26 mouse cellular contexts compared by ENCODE assay signal in genomic region chr3:130727036-130727435, GRCm38 (mm10). TPM values are rescaled to one million over a fixed set of nuclear protein-coding genes. Genes with fewer than 3 reads are reported as not detected.
A peak's percentile ranks its signal among the peaks of the same experiment; 100 is the strongest.
DNase-seq lines count a peak whose midpoint lies in the region; ATAC-seq and TF ChIP-seq lines count a peak whose summit lies in the region.
"Had no signal": no experiment of that assay in that cellular context is flagged by ENCODE, and none has a peak within 500 bp of the region (broad histone marks: within the 10 kb centered on the region; RNA-seq: fewer than 3 reads in every experiment).

No protein-coding gene starts in this region.

- H3K4me3 ChIP-seq in heart, embryonic 13.5 days = no peak overlapping the region
- H3K4me3 ChIP-seq in heart, embryonic 10.5 days = no peak overlapping the region
- H3K4me3 ChIP-seq in ES-E14 (ENCODE audit: insufficient read depth in 1 of 2, low read depth in 1 of 2, low read length in 2 of 2, poor library complexity in 1 of 2, severe bottlenecking in 1 of 2) = no peak overlapping the region; a peak in 1 of 4 replicates
- H3K4me3 ChIP-seq: erythroblast, embryonic 14.5 days; forebrain, embryonic 13.5 days; limb, embryonic 13.5 days; midbrain, embryonic 10.5 days; neural tube, embryonic 15.5 days had no signal

- no peak for DNase-seq in heart, embryonic 10.5 days (ENCODE audit: low spot score)
- peak; percentile 34 for DNase-seq in kidney, postnatal 14 days
- no peak for DNase-seq in kidney, adult 8-10 months
- no peak for DNase-seq in ES-E14 (ENCODE audit: low read depth, low spot score)
- DNase-seq in adrenal gland, postnatal 14 days = peak; percentile 65
- DNase-seq in urinary bladder, postnatal 10 days (ENCODE audit: low spot score) = no peak
- DNase-seq in yolk sac, embryonic 10.5 days (ENCODE audit: low spot score) = no peak
- DNase-seq: cerebellum, adult 2 months; cerebellum, postnatal 25 days; embryo, embryonic 11 days; heart, postnatal 4 days; layer of hippocampus, adult 9-11 months; right cerebral cortex, adult 18-20 months; right cerebral cortex, postnatal 4 days; thymus, postnatal 14 days had no signal

- H3K4me2 ChIP-seq in heart, embryonic 13.5 days = no peak overlapping the region
- H3K4me2 ChIP-seq: forebrain, embryonic 13.5 days; hindbrain, embryonic 14.5 days; limb, embryonic 13.5 days; neural tube, embryonic 15.5 days had no signal

- ATAC-seq in heart, embryonic 13.5 days (ENCODE audit: extremely low read depth, insufficient number of reproducible peaks, low FRiP score, low TSS enrichment) = no peak
- ATAC-seq: CD4-positive, CD25-positive, alpha-beta regulatory T cell, adult 4 months; forebrain, embryonic 13.5 days; midbrain, embryonic 16.5 days had no signal

- H3K27me3 ChIP-seq in heart, embryonic 13.5 days (replicated peaks) = no peaks in the 10 kb centered on the region
- no peaks in the 10 kb centered on the region for H3K27me3 ChIP-seq in heart, embryonic 10.5 days (ENCODE audit: insufficient read depth, poor library complexity, severe bottlenecking)
- H3K27me3 ChIP-seq: embryonic facial prominence, embryonic 13.5 days; forebrain, embryonic 13.5 days; limb, embryonic 13.5 days; neural tube, embryonic 15.5 days had no signal

- no peaks in the 10 kb centered on the region for H3K9me3 ChIP-seq in heart, embryonic 13.5 days
- no peaks in the 10 kb centered on the region for H3K9me3 ChIP-seq in heart, embryonic 10.5 days
- H3K9me3 ChIP-seq in ES-E14 (ENCODE audit: control insufficient read depth, insufficient read depth, low read depth, low read length) = no peaks in the 10 kb centered on the region
- H3K9me3 ChIP-seq: embryonic facial prominence, embryonic 13.5 days; forebrain, embryonic 13.5 days; limb, embryonic 13.5 days; midbrain, embryonic 10.5 days; neural tube, embryonic 15.5 days had no signal

- H3K9ac ChIP-seq in heart, embryonic 13.5 days = 0 out of 2 replicates have a peak overlapping the region, but pooled peaks have one; percentile 10
- peak overlapping the region; percentile 26; the same call in 1 of the 2 replicates for H3K9ac ChIP-seq in ES-E14 (ENCODE audit: insufficient read depth, low read depth, low read length, poor library complexity, severe bottlenecking)
- H3K9ac ChIP-seq: forebrain, embryonic 13.5 days; hindbrain, embryonic 14.5 days; limb, embryonic 13.5 days; liver, embryonic 14.5 days; neural tube, embryonic 15.5 days had no signal

- H3K4me1 ChIP-seq in heart, embryonic 13.5 days = peaks cover 29% of the 10 kb centered on the region
- H3K4me1 ChIP-seq in heart, embryonic 10.5 days = peaks cover 14% of the 10 kb centered on the region; the same call in 1 of the 2 replicates
- no peaks in the 10 kb centered on the region; a peak in 1 of 4 replicates for H3K4me1 ChIP-seq in ES-E14 (ENCODE audit: control insufficient read depth in 2 of 2, insufficient read depth in 2 of 2, low read length in 2 of 2, poor library complexity in 1 of 2)

- in situ Hi-C loops in ES-E14 (cut with MboI; ENCODE audit: low sequenced_read_pairs in 2 of 2, unreplicated experiment in 2 of 2) = no loop called here

- H3K36me3 ChIP-seq in heart, embryonic 13.5 days = peaks cover 50% of the 10 kb centered on the region
- H3K36me3 ChIP-seq in heart, embryonic 10.5 days = peaks cover 43% of the 10 kb centered on the region
- H3K36me3 ChIP-seq in ES-E14 (ENCODE audit: control insufficient read depth, insufficient read depth, low read length, poor library complexity, severe bottlenecking) = peaks cover 31% of the 10 kb centered on the region

- H3K27ac ChIP-seq in heart, embryonic 13.5 days (replicated peaks) = no peak overlapping the region
- no peak overlapping the region for H3K27ac ChIP-seq in heart, embryonic 10.5 days
- no peak overlapping the region for H3K27ac ChIP-seq in ES-E14 (ENCODE audit: insufficient read depth, low read depth, low read length, poor library complexity, severe bottlenecking)
- H3K27ac ChIP-seq: embryonic facial prominence, embryonic 13.5 days; forebrain, embryonic 13.5 days; hindbrain, embryonic 14.5 days; limb, embryonic 13.5 days; liver, embryonic 14.5 days; midbrain, embryonic 10.5 days; neural tube, embryonic 15.5 days had no signal

- 65% methylated on average over 1 of the region's 1 CpGs for WGBS in heart, embryonic 13.5 days
- 69% methylated on average over 1 of the region's 1 CpGs for WGBS in heart, embryonic 10.5 days

TF ChIP-seq in ES-E14, 5 proteins besides CTCF, POLR2A, EP300 and RAD21:
- no peak for TF ChIP-seq ZC3H11A (IDR thresholded peaks at IDR 0.05; ENCODE audit: borderline replicate concordance, low read depth, low read length)

RNA-seq across cellular contexts. Expression of gene Rpl34, which starts 3.2 kb away (rescaled TPM):
- polyA plus RNA-seq in heart, embryonic 13.5 days (2015; fragmentation: Nextera tagmentation; extraction: Ambion mirVana) = 585 and 628 TPM in 2 replicates
- polyA plus RNA-seq in heart, embryonic 10.5 days (2016; fragmentation: Nextera tagmentation; extraction: Ambion mirVana) = 658 and 756 TPM in 2 replicates
- total RNA-seq in ES-E14 (2012; rRNA removed) = 825 and 990 TPM in 2 replicates
- total RNA-seq in adrenal gland, postnatal 14 days (2021) = 654 and 801 TPM in 2 replicates

RNA-seq across cellular contexts. Expression of gene Ostc, which starts 17.8 kb away (rescaled TPM):
- polyA plus RNA-seq in heart, embryonic 13.5 days (2015; fragmentation: Nextera tagmentation; extraction: Ambion mirVana) = 242 and 272 TPM in 2 replicates
- polyA plus RNA-seq in heart, embryonic 10.5 days (2016; fragmentation: Nextera tagmentation; extraction: Ambion mirVana) = 295 and 342 TPM in 2 replicates
- total RNA-seq in ES-E14 (2012; rRNA removed) = 319 and 342 TPM in 2 replicates
- total RNA-seq in adrenal gland, postnatal 14 days (2021) = 94.0 and 97.0 TPM in 2 replicates

Comparison
In these comparisons a context has a peak if more than half of its experiments do, and no peak if none do; other contexts are left out.
1. DNase-seq: peak in kidney, postnatal 14 days (single experiment) and adrenal gland, postnatal 14 days (single experiment); none in heart, embryonic 10.5 days (single experiment), kidney, adult 8-10 months (0 of 2), ES-E14 (single experiment), urinary bladder, postnatal 10 days (single experiment) and yolk sac, embryonic 10.5 days (single experiment).